Mouse (Mus musculus) right cerebral cortex, postnatal 25 days (tissue): ENCODE measurements at regions not wholly inside any gene's neighbourhood (a gene's known extent, or its start where the extent isn't known, plus 50 kb on each side); places are given as distances from the start of the nearest gene placed in this dataset.

Experiments used
- DNase-seq: peaks from one replicate; pipeline ENCODE4 v3.0.0; 2022

GRCm38 (mm10) chr5:64401737-64402136 lies 245.6 kb downstream of the Tbc1d1 start:
- no peak for DNase-seq

- no peak for DNase-seq
Measured at GRCm38 (mm10) chr5:64403077-64403981, 247.2 kb downstream of the Tbc1d1 start.

- DNase-seq, result no peak
Measured at GRCm38 (mm10) chr5:64403982-64404345, 247.9 kb downstream of the Tbc1d1 start.

DNA sequence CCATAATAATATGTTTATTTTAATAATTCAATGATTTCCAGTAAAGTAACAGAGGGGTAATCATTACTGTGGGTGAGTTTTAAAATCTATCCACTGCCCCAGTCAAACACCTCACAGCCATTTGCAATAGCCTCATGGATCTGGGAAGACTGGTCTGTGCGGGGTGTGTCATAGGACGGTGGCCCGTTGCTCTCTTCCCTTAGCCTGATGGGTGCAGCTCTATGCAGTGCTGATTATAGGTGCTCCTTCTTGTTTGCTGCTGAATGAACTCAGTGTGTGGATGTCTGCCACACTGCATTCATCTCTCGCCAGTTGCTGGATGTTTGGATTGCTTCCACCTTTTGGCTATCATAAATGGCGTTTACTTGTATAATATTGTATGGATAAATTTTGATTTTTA lies 248.4 kb downstream of the Tbc1d1 start:
- DNase-seq, result no peak

- no peak for DNase-seq
Measured at GRCm38 (mm10) chr5:64408938-64409337, 252.8 kb downstream of the Tbc1d1 start.

GRCm38 (mm10) chr5:64410621-64411020 lies 254.5 kb downstream of the Tbc1d1 start:
- DNase-seq, result no peak

GRCm38 (mm10) chr5:64414519-64414918 lies 258.4 kb downstream of the Tbc1d1 start:
- no peak for DNase-seq

GRCm38 (mm10) chr5:64419395-64419794 lies 263.3 kb downstream of the Tbc1d1 start:
- no peak for DNase-seq

GRCm38 (mm10) chr5:64422787-64423587 lies 266.9 kb downstream of the Tbc1d1 start:
- DNase-seq, result no peak

DNA sequence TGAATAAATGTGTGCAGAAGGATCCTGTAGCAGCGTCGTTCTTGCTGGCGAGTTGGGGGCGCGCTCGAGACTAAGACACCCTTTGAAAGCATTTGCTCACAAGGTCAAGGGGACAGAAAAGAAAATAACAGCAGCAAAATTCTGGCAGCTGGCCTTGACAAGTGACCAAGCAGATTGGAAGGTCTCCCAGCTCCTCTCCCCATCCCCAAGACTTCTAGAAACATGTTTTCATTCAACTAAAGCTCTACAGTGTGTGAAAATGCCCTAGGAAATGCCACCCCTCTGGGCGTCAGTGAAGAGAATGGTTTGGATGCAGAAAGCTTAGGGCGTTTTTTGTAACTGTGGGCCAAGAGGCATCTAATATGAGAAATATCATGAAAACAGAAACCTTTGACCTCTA lies 272.7 kb downstream of the Tbc1d1 start:
- DNase-seq, result no peak

DNA sequence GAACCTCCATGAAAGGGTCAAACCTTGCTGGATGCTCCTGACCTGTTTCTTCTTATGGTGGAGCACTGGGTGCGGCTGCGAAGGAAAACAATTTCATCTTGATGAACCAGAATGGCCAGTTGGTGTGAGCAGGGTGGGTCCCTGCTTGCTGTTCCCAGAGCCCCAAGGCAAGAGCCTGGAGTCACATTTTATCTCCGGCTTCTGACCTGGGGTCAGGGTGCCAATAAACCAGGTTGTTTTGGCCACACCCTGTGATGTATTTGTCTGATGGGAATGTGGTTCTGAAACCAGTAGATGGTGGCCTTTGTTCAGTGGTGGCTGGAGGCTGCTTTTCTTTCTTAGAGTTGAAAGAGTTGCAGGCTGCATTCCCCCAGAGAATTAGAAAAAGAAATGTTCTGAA lies 274.4 kb downstream of the Tbc1d1 start:
- DNase-seq, result no peak

- no peak for DNase-seq
Measured at GRCm38 (mm10) chr5:64431624-64432023, 275.5 kb downstream of the Tbc1d1 start.

GRCm38 (mm10) chr5:64433786-64434185 lies 277.7 kb downstream of the Tbc1d1 start:
- no peak for DNase-seq

- DNase-seq, result no peak
Measured at GRCm38 (mm10) chr5:64435491-64435890, 279.4 kb downstream of the Tbc1d1 start.

DNA sequence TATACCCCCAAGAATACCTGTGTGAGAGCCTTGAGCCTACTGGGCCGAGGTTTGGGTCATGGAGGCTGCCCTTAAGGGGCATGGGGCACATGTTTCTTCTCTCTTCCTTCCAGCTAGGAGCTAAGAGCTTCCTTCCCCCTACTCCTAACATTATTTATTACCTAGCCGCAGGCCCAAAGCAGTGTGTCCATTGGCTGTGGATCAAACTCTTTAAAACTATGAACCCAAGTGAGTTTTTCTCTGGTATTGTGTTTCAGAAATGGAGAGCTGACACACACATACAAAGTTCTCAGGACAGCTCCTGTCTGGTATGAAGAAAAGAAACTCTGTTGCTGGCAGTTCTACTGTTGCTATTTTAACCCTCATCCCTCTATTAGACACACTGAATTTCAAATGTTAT lies 279.9 kb downstream of the Tbc1d1 start:
- no peak for DNase-seq

GRCm38 (mm10) chr5:64437720-64438119 lies 281.6 kb downstream of the Tbc1d1 start:
- no peak for DNase-seq

GRCm38 (mm10) chr5:64438446-64439134 lies 282.5 kb downstream of the Tbc1d1 start:
- DNase-seq, result no peak

- DNase-seq, result no peak
Measured at GRCm38 (mm10) chr5:64447847-64448246, 291.7 kb downstream of the Tbc1d1 start.

DNA sequence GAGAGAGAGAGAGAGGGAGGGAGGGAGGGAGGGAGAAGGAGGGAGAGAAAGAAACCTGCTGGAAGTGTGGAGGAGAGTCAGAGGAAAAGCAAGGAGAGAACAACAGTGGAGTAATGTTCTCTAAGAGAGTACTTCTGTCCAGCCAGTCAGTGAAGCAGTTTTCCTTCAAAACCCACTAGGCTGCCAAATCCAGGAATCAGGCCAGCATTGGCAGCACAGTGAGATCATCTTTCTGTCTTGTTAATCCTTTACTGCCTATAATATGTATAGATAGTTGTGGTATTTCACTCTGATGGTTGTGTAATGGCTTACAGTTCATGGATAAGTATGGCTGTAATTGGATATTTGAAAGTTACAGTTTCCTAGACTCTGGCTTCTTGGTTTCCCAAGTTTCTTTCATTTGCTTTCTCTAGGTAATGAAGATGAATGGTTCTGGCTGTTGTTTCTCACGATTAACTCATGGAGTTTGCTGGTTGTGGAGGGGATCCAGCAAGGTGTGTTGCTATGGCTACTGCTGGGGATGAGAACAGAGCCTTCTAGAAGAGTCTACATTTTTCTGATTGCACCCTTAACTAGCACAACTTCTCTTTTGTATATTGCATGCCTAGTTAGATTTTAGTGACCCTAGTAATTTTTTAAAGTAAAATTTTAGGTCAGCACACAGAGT lies 296.7 kb downstream of the Tbc1d1 start:
- no peak for DNase-seq

- no peak for DNase-seq
Measured at GRCm38 (mm10) chr5:64459807-64460206, 303.7 kb downstream of the Tbc1d1 start.

DNA sequence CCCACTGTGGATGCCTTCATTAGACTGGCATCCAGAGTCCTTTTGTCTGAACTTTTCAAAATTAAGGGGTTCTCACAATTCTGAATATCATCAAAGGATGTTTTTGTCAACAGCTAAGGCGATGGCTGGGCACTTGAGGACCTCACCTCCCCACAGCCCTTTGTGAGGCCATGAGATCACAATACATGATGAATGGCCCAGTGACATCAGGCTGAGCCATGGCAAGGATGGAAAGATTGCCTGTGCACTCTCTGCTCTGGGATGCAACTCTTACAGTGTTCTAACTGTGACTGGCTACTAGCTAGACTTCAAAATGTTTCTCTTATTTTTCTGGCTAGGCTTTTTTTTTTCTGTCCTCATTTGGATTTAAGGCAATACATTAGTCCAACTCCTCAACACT lies 304.8 kb downstream of the Tbc1d1 start:
- no peak for DNase-seq

DNA sequence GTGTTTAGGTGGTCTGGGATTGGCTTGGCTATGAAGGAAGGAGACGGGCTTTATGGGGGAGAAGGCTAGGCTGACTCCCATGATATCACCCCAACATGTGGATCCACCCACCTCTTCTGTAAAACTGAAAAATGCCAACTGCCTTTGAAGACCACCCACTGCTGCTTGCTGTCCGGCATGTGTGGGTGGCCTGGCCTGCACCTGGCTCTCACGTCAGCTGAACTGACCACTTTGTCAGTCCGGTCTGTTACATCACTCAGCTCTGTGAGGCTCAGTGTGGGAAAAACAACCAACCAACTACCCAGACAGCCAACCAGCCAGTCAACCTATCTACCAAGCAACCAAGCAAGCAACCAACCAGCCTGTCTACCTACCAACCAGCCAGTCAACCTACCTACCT lies 305.5 kb downstream of the Tbc1d1 start:
- no peak for DNase-seq

GRCm38 (mm10) chr5:64462411-64462810 lies 306.3 kb downstream of the Tbc1d1 start:
- peak; percentile 36 for DNase-seq
